Mouse (Mus musculus): Measurements from ENCODE around the gene Edc4.

Edc4 gene

GRCm38 (mm10) chr8:105874301-105874700 is 6.4 kb upstream of the Edc4 start:
- DNase-seq (ENCODE audit: low spot score in 2 of 2): no peak

DNA sequence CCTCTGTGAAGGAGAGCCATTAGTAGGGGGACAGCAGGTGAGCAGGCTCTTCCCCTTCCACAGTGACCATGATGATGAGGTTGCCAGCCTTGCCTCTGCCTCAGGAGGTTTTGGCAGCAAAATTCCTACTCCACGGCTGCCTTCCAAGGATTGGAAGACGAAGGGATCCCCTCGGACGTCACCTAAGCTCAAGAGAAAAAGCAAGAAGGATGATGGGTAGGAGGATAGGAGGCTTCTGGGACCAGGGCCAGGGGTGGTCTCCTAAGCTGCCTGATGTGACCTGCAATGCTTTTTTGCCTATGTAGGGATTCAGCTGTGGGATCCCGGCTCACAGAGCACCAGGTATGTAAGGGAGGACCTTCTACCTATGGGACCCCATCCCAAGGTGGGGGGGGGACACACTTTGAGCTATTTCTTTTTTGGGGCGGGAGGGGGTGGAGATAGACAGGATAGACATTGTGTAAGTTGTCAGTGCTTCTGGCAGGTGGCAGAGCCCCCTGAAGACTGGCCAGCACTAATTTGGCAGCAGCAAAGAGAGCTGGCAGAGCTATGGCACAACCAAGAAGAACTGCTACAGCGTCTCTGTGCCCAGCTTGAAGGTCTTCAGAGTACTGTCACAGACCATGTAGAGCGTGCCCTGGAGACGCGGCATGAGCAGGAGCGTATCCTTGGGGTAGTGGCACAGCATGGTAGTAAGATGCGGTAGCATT is 9.2 kb downstream of the Edc4 start:
- DNase-seq (ENCODE audit: low spot score in 2 of 2): no peak

- DNase-seq (ENCODE audit: low spot score in 2 of 2): no peak
Measured at GRCm38 (mm10) chr8:105890870-105891269, 10.2 kb downstream of the Edc4 start.

- peak in 1 of 2 experiments; percentile 18 for DNase-seq (ENCODE audit: low spot score in 2 of 2)
Measured at GRCm38 (mm10) chr8:105892432-105892831, 11.8 kb downstream of the Edc4 start.

DNA sequence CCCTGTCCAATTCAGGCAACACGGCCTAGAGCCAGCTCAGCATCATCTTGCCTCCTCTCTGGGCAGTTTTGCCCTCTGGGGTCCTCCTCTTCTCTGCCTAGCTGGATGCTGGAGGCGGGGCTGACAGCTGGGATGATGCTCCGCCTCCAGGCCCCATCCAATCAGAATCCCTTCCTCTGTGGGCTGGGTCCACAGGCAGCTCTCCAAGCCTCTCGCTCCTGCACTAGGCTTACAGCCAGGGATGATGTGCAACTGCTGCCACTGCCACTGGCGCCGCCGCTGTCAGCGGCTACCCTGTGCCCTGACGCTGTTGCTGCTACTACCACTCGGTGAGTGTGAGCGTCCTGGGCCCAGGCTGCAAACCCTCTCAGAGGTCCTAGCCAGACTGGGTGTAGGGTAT is 12.7 kb downstream of the Edc4 start, which contains the start of gene Nrn1l:
Gene Nrn1l, plus strand, starts transcription at position 229 of the 400 bp plus-strand sequence.
- DNase-seq (ENCODE audit: low spot score in 2 of 2): peak; percentile 26 to 35

DNA sequence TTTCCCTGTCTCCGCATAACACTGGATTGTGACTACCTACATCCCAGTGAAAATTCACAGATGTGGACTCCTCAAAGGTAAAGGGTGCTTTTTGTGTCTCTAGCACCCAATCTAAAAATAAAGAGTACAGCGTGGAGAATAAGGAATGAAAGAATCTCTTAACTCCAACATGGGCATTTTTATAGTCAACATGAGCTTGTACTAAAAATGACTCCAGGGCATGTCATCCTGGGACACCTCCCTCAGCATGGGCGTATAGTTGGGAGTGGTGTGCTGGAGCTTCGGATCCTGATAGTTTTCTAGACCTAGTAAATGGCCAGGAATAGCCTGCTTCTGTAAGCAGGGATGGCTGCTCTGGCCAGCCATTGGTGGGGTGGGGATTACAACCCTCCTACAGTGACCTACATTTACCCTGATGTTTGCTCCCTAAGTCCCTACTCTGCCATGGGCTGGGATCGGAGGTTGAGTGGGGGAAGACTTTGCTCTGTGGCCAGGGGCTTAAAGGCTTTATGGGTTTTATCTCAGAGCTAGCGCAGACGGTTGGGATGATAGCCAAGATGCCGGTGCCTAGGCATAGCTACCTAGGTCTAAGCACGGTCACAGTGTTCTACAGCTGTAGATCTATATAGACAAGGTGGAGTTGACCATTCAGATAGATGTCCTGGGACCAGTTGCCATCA is 17.3 kb downstream of the Edc4 start:
- no peak for DNase-seq (ENCODE audit: low spot score in 2 of 2)

GRCm38 (mm10) chr8:105900180-105900940 is 19.7 kb downstream of the Edc4 start, which contains the start of gene Pskh1:
Gene Pskh1, plus strand, starts transcription at chr8:105900441.
- DNase-seq (ENCODE audit: low spot score in 2 of 2): peak; percentile 87 to 92

DNA sequence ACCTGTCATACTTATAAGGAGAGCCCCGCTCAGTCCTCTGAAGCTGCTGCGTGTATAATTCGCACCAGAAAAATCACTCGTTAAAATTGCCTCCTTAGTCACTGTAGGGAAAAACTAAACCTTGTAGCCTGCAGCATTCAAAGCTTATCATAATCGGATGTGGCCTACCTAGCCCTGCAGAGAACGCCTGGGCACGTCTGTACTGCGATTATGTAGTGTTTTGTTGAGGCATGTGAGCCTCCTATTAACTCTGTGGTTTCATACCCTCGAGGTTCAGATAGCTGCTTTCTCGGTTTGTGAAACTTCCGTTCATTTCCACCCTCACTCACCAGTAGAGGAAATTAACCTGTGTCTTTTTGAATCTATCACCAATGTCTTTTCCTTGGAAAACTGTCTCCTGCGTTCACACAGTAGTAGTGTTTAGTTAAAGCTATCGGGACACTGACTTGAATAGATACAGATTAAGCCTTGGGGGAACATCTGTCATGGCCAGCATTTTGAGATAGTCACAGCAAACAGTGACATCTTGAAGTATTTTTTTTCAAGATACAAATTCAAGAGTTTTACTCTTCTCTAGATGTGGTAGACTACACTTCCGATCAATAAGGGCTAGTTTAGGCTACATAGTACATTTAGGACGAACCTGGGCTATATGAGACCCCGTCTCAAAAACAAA is 20.4 kb downstream of the Edc4 start:
- peak in 1 of 2 experiments; percentile 18 for DNase-seq (ENCODE audit: low spot score in 2 of 2)

- DNase-seq (ENCODE audit: low spot score in 2 of 2): no peak
Measured at GRCm38 (mm10) chr8:105919390-105919789, 38.7 kb downstream of the Edc4 start.

- DNase-seq (ENCODE audit: low spot score in 2 of 2): no peak
Measured at GRCm38 (mm10) chr8:105925123-105925522, 44.4 kb downstream of the Edc4 start.

- peak; percentile 55 to 80 for DNase-seq (ENCODE audit: low spot score in 2 of 2)
Measured at GRCm38 (mm10) chr8:105930602-105931001, 49.9 kb downstream of the Edc4 start.

DNA sequence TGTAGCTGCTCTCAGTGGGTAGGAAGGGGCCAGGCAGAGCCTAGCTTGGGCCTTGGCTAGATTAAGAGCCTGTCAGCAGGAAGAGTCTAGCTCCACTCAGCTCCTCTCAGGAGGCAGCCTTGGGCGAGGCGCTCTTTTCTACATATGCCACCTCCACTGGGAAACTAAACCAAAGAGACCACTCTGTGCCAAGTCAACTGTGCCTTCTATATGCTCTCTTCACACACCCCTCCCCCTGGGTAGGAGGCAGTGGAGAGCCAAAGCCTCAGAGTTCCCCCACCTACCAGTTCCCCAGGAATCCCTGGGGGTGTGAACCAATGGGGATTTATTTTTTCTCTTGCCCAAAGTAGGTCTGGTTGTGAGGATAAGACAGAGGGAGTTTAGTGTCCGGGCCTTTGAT is 50.6 kb downstream of the Edc4 start:
- no peak for DNase-seq (ENCODE audit: low spot score in 2 of 2)

DNA sequence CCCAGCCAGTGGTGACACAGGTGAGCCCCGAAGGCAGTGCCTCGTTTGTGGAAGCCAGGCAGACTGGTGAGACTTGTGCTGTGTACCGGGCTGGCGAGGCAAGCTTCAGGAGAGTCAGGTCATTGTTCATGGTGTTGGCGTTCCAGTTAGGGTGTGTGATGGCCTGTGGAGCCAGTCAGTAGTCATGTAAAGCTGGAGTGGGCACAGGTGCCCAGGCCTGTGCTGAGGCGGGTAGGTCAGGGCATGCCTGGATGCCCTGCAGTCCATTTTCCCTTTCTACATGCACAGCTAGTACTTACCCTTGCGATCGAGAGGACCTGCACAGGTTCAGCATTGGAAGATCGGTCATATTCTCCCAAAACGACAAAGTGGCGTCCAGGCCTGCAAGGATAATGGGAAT is 51.8 kb downstream of the Edc4 start:
- no peak for DNase-seq (ENCODE audit: low spot score in 2 of 2)

DNA sequence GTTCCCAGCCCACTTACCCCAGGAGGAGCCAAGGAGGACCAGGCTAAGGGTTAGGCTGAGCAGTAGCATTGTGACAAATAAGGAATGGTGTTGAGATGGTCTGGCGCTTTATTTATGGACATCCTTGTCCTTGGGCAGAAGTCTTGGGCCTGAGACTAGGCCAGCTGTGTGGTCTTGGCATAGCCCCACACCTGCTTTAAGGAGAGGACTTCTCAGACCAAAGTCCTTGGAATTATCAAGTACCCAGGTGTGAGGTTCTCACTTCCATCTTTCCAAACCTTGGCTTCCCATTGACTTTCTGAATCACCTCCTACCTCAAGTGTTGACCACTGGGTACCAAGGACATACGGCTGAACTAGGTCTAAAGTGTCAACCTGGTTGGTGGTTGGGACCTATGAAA is 53.1 kb downstream of the Edc4 start, which contains the start of gene Ctrl:
Gene Ctrl, minus strand, starts transcription at position 101 of the 400 bp plus-strand sequence.
- DNase-seq (ENCODE audit: low spot score in 2 of 2): no peak

- DNase-seq (ENCODE audit: low spot score in 2 of 2): no peak
Measured at GRCm38 (mm10) chr8:105935105-105935504, 54.4 kb downstream of the Edc4 start.

DNA sequence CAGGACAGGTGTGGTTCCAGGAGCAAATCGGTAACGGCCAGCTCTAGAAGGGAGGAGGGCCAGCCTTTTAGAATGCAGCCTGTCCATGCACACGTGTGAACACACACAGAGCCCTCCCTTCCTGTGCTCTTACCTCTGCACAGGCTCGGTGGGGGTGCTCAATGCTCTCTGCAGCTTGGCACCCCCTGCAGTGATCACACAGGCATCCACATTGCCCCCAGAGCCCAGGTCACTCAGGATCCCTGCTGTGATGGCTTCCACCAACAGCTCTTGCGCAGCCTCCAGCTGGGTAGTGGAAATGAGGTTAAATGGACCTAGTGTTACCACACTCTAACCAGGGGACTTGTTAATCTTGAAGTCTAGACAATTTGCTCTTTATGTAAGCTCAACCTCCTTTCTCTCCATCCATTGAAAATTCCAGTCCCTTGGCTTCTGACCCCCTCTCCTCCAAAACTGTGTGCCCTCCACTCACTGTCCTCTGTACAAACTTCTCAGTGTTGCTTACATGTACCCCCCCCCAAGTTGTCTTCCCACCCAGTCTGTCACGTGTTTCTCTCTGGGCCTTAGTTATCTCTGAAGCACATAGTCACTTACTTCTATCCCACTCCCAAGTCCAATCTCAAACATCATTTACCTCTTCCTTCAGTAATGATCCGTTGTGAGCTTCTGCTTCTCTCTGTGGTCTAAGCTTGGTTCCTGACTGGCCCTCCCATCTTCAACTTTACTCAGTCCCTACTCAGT is 55.4 kb downstream of the Edc4 start:
- no peak for DNase-seq (ENCODE audit: low spot score in 2 of 2)

- DNase-seq (ENCODE audit: low spot score in 2 of 2): peak; percentile 81 to 85
Measured at GRCm38 (mm10) chr8:105936866-105937475, 56.3 kb downstream of the Edc4 start.

GRCm38 (mm10) chr8:105937496-105938305 is 57.0 kb downstream of the Edc4 start:
- peak in 1 of 2 experiments; percentile 57 for DNase-seq (ENCODE audit: low spot score in 2 of 2)

- DNase-seq (ENCODE audit: low spot score in 2 of 2): no peak
Measured at GRCm38 (mm10) chr8:105938306-105938669, 57.6 kb downstream of the Edc4 start, which contains the start of gene Psmb10. Gene Psmb10, minus strand, starts transcription at chr8:105938444.

DNA sequence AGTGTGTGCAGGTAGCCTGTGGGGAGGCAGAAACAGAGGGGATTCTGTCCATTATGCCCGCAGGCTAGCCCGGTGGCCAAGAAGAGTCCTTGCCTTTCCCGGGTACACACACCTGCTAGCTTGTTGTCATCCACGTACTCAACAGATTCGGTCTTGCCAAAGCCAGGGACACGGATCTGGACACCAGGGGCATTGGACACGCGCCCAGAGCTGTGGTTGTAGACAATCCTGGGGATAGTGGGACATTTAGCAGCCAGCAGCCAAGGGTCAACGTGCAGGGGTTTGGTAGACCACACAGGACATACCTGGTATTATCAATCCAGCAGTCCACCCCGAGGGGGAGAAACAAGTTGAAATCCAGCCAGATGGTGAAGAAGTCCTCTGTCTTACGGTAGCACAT is 61.3 kb downstream of the Edc4 start:
- no peak for DNase-seq (ENCODE audit: low spot score in 2 of 2)

Measured in urinary bladder, adult 18-20 months (tissue).